Mouse (Mus musculus): ENCODE measurements around the gene Igf2bp1.

The Igf2bp1 gene

GRCm38 (mm10) chr11:96005403-96006271, at the start of gene Igf2bp1:
TSS of gene Igf2bp1 (minus strand) at chr11:96005940.
- DNase-seq (ENCODE audit: low spot score) = peak; percentile 42

GRCm38 (mm10) chr11:96050854-96051253, 45.1 kb upstream of the Igf2bp1 start:
- DNase-seq (ENCODE audit: low spot score) = no peak

- no peak for DNase-seq (ENCODE audit: low spot score)
Measured at GRCm38 (mm10) chr11:96049939-96050338, 44.2 kb upstream of the Igf2bp1 start.

GRCm38 (mm10) chr11:96047469-96048373, 42.0 kb upstream of the Igf2bp1 start:
- no peak for DNase-seq (ENCODE audit: low spot score)

GRCm38 (mm10) chr11:96046793-96047192, 41.1 kb upstream of the Igf2bp1 start:
- no peak for DNase-seq (ENCODE audit: low spot score)

- DNase-seq (ENCODE audit: low spot score) = no peak
Measured at GRCm38 (mm10) chr11:96046028-96046427, 40.3 kb upstream of the Igf2bp1 start.

- no peak for DNase-seq (ENCODE audit: low spot score)
Measured at GRCm38 (mm10) chr11:96044803-96045567, 39.2 kb upstream of the Igf2bp1 start.

- no peak for DNase-seq (ENCODE audit: low spot score)
Measured at GRCm38 (mm10) chr11:96038560-96038959, 32.8 kb upstream of the Igf2bp1 start.

- DNase-seq (ENCODE audit: low spot score) = no peak
Measured at GRCm38 (mm10) chr11:96037499-96037898, 31.8 kb upstream of the Igf2bp1 start.

GRCm38 (mm10) chr11:96035133-96035532, 29.4 kb upstream of the Igf2bp1 start:
- no peak for DNase-seq (ENCODE audit: low spot score)

- peak; percentile 96 for DNase-seq (ENCODE audit: low spot score)
Measured at GRCm38 (mm10) chr11:96034596-96035052, 28.9 kb upstream of the Igf2bp1 start, which contains the start of gene Snf8. TSS of gene Snf8 (plus strand) at chr11:96034885.

GRCm38 (mm10) chr11:96034116-96034515, 28.4 kb upstream of the Igf2bp1 start:
- DNase-seq (ENCODE audit: low spot score) = no peak

GRCm38 (mm10) chr11:96033264-96033663, 27.5 kb upstream of the Igf2bp1 start:
- no peak for DNase-seq (ENCODE audit: low spot score)

- no peak for DNase-seq (ENCODE audit: low spot score)
Measured at GRCm38 (mm10) chr11:96031701-96032100, 26.0 kb upstream of the Igf2bp1 start.

GRCm38 (mm10) chr11:96030571-96030970, 24.8 kb upstream of the Igf2bp1 start:
- no peak for DNase-seq (ENCODE audit: low spot score)

GRCm38 (mm10) chr11:96028130-96028529, 22.4 kb upstream of the Igf2bp1 start:
- DNase-seq (ENCODE audit: low spot score) = no peak

- peak; percentile 37 for DNase-seq (ENCODE audit: low spot score)
Measured at GRCm38 (mm10) chr11:96020622-96021021, 14.9 kb upstream of the Igf2bp1 start.

- DNase-seq (ENCODE audit: low spot score) = peak; percentile 71
Measured at GRCm38 (mm10) chr11:96017941-96018351, 12.2 kb upstream of the Igf2bp1 start.

GRCm38 (mm10) chr11:96015421-96015820, 9.7 kb upstream of the Igf2bp1 start:
- no peak for DNase-seq (ENCODE audit: low spot score)

GRCm38 (mm10) chr11:96011982-96012381, 6.2 kb upstream of the Igf2bp1 start:
- DNase-seq (ENCODE audit: low spot score) = no peak

GRCm38 (mm10) chr11:96008827-96009226, 3.1 kb upstream of the Igf2bp1 start:
- DNase-seq (ENCODE audit: low spot score) = no peak

Measured in urinary bladder, postnatal 14 days (tissue).